Mouse (Mus musculus) megakaryocyte progenitor cell, adult 5-6 weeks (primary cell): ENCODE results near the gene Tbc1d8. TPM values are rescaled to one million over a fixed set of nuclear protein-coding genes. Genes with fewer than 3 reads are reported as not detected.

ENCODE experiments used
- ATAC-seq: replicated peaks from 2 replicates; pipeline ENCODE4 v1.8.0; 2016; ENCODE audit warnings: mild to moderate bottlenecking, moderate TSS enrichment, inconsistent platforms; ENCODE audit not compliant: poor library complexity
- total RNA-seq, 2 experiments: library from RNA; stranded (forward) in 1 of 2; stranded (reverse) in 1 of 2; fragments of 157-497, 149-512 nt in 1 of 2; fragments of 200-1000 nt in 1 of 2; gene quantifications; 2 replicates each; pipeline versions ENCODE4 v1.2.3 to v1.2.4; 2015 to 2017

The Tbc1d8 gene
- 27.7 and 29.1 TPM in 2 replicates for total RNA-seq (2015)
- 13.0 and 15.9 TPM in 2 replicates for total RNA-seq (2017)

GRCm38 (mm10) chr1:39478057-39478895 is at the start of gene Tbc1d8:
Tbc1d8 (minus strand) TSS chr1:39478755.
- peak; percentile 70 for ATAC-seq

- no peak for ATAC-seq
These were observed 49.8 kb upstream of the Tbc1d8 start for GRCm38 (mm10) chr1:39528319-39528718.

- peak; percentile 68 for ATAC-seq
These were observed 48.9 kb upstream of the Tbc1d8 start for GRCm38 (mm10) chr1:39527432-39527831.

GRCm38 (mm10) chr1:39526371-39527167 is 48.0 kb upstream of the Tbc1d8 start:
- ATAC-seq = no peak

GRCm38 (mm10) chr1:39525763-39526162 is 47.2 kb upstream of the Tbc1d8 start:
- peak; percentile 78 for ATAC-seq

- ATAC-seq = peak; percentile 62
These were observed 44.0 kb upstream of the Tbc1d8 start for GRCm38 (mm10) chr1:39522519-39522918.

- no peak for ATAC-seq
These were observed 42.8 kb upstream of the Tbc1d8 start for GRCm38 (mm10) chr1:39521326-39521725.

- no peak for ATAC-seq
These were observed 36.9 kb upstream of the Tbc1d8 start for GRCm38 (mm10) chr1:39515303-39515991.

- ATAC-seq = no peak
These were observed 33.6 kb upstream of the Tbc1d8 start for GRCm38 (mm10) chr1:39512183-39512582.

GRCm38 (mm10) chr1:39511775-39512174 is 33.2 kb upstream of the Tbc1d8 start:
- ATAC-seq = no peak

- ATAC-seq = no peak
These were observed 27.0 kb upstream of the Tbc1d8 start for GRCm38 (mm10) chr1:39505600-39505999.

- ATAC-seq = peak; percentile 71
These were observed 25.7 kb upstream of the Tbc1d8 start for GRCm38 (mm10) chr1:39504261-39504660.

GRCm38 (mm10) chr1:39502817-39503633 is 24.5 kb upstream of the Tbc1d8 start:
- ATAC-seq = peak; percentile 88

- ATAC-seq = no peak
These were observed 21.0 kb upstream of the Tbc1d8 start for GRCm38 (mm10) chr1:39499485-39499941.

- ATAC-seq = no peak
These were observed 19.2 kb upstream of the Tbc1d8 start for GRCm38 (mm10) chr1:39497748-39498147.

GRCm38 (mm10) chr1:39496995-39497394 is 18.4 kb upstream of the Tbc1d8 start:
- no peak for ATAC-seq

GRCm38 (mm10) chr1:39493664-39494063 is 15.1 kb upstream of the Tbc1d8 start:
- ATAC-seq = peak; percentile 44; the same call in 1 of the 2 replicates

GRCm38 (mm10) chr1:39493165-39493564 is 14.6 kb upstream of the Tbc1d8 start:
- peak; percentile 69 for ATAC-seq

GRCm38 (mm10) chr1:39487370-39487769 is 8.8 kb upstream of the Tbc1d8 start:
- ATAC-seq = peak; percentile 90

- ATAC-seq = peak; percentile 40
These were observed 3.7 kb upstream of the Tbc1d8 start for GRCm38 (mm10) chr1:39482115-39482815.
